Mouse (Mus musculus) erythroblast, embryonic 14.5 days (primary cell): ENCODE data around the gene Arhgap28.

Source experiments
- GATA1 ChIP-seq: IDR thresholded peaks from 2 replicates; pipeline ENCODE4 v1.6.1; 2012; ENCODE audit warnings: low read length, inconsistent platforms, mixed read lengths
- TAL1 ChIP-seq: IDR thresholded peaks from 3 replicates; pipeline ENCODE4 v1.6.1; 2012; ENCODE audit warnings: low read length, inconsistent platforms, mixed read lengths

DNA sequence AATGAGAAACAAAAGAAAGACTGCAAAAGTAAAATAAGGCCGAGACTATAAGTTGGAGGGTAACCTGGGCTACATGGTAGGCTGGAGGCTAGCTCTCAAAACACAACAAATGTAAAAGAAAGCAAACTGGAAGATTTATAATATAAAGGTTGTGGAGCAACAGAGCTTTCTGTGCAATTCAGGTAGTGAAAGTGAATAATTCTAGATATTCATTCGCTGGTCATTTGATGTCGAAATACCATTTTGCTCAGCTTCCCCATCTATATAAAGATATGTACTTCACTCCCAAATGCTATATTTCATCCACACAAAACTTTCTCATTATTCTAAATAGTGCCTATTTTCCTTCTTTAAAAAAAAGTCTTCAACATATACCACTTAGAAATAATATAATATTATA, 66.9 kb downstream of the Arhgap28 start:
- TF ChIP-seq GATA1 (no peak), TAL1 (no peak)
